Comparison of ENCODE assay signal across 10 mouse cellular contexts in the genomic region with DNA sequence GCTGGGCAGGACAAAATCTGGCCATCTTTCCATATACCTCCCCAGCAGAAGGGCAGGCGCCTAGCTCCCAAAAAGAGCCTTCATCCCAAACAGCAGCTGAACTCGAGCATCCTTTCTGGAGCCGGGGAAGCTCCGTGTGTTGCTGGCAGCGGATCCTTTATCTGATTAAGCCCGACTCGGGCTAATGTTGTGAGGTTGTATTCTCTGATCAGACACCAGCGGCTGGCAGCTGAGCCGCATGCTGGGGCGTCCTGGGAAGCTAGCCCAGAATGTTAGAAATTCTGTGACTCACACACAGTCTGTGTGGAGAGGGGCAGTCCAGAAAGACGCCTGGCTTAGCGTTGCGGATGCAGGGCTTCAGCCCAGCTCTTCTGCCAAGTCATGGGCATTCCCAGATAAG.
DNase-seq lines count a peak whose midpoint lies in the region; ATAC-seq and TF ChIP-seq lines count a peak whose summit lies in the region.
"Had no signal": no experiment of that assay in that cellular context is flagged by ENCODE, and none has a peak within 500 bp of the region (broad histone marks: within the 10 kb centered on the region; RNA-seq: fewer than 3 reads in every experiment).

No protein-coding gene starts in this region.

- TF ChIP-seq CTCF in gastrocnemius, adult 2 months (IDR thresholded peaks at IDR 0.05): no peak

- no peak overlapping the region for H3K27ac ChIP-seq in heart, embryonic 13.5 days (replicated peaks)
- H3K27ac ChIP-seq in heart, embryonic 10.5 days: no peak overlapping the region
- H3K27ac ChIP-seq in gastrocnemius, adult 2 months: no peak overlapping the region
- H3K27ac ChIP-seq: embryonic facial prominence, embryonic 12.5 days; lung, embryonic 15.5 days had no signal

- H3K27me3 ChIP-seq in heart, embryonic 13.5 days (replicated peaks): 0 out of 2 replicates have a peak, but pooled peaks cover 3% of the 10 kb centered on the region
- H3K27me3 ChIP-seq in heart, embryonic 10.5 days (ENCODE audit: insufficient read depth, poor library complexity, severe bottlenecking): 0 out of 2 replicates have a peak, but pooled peaks cover 8% of the 10 kb centered on the region
- H3K27me3 ChIP-seq: lung, embryonic 15.5 days had no signal

- no peak overlapping the region for H3K4me3 ChIP-seq in heart, embryonic 13.5 days
- H3K4me3 ChIP-seq in heart, embryonic 10.5 days: no peak overlapping the region
- no peak overlapping the region for H3K4me3 ChIP-seq in gastrocnemius, adult 2 months
- H3K4me3 ChIP-seq: embryonic facial prominence, embryonic 12.5 days; lung, embryonic 15.5 days had no signal

- WGBS in heart, embryonic 13.5 days: 37% methylated on average over 13 of the region's 13 CpGs
- 56% methylated on average over 13 of the region's 13 CpGs for WGBS in heart, embryonic 10.5 days

- no peak overlapping the region for H3K9ac ChIP-seq in heart, embryonic 13.5 days
- H3K9ac ChIP-seq: embryonic facial prominence, embryonic 12.5 days; lung, embryonic 15.5 days had no signal

- H3K36me3 ChIP-seq in heart, embryonic 13.5 days: no peaks in the 10 kb centered on the region
- no peaks in the 10 kb centered on the region for H3K36me3 ChIP-seq in heart, embryonic 10.5 days
- H3K36me3 ChIP-seq: embryonic facial prominence, embryonic 12.5 days; lung, embryonic 15.5 days had no signal

- ATAC-seq in heart, embryonic 13.5 days (ENCODE audit: extremely low read depth, insufficient number of reproducible peaks, low FRiP score, low TSS enrichment): no peak

- H3K4me2 ChIP-seq in heart, embryonic 13.5 days: peak overlapping the region; percentile 32; the same call in 1 of the 2 replicates
- H3K4me2 ChIP-seq: embryonic facial prominence, embryonic 12.5 days; lung, embryonic 15.5 days had no signal

- DNase-seq in heart, embryonic 10.5 days (ENCODE audit: low spot score): no peak
- peak; percentile 65 for DNase-seq in adrenal gland, postnatal 14 days
- DNase-seq in frontal cortex, postnatal 36 days (ENCODE audit: low spot score in 2 of 2): peak; percentile 84 to 89
- peak; percentile 77 to 81 for DNase-seq in left cerebral cortex, postnatal 14 days (ENCODE audit: low spot score in 2 of 2)
- no peak for DNase-seq in ovary, postnatal 10 days (ENCODE audit: low spot score)
- DNase-seq in spleen, adult 18-20 months: no peak
- DNase-seq in gastrocnemius, adult 2 months: no peak

- peaks cover 27% of the 10 kb centered on the region for H3K4me1 ChIP-seq in heart, embryonic 13.5 days
- peaks cover 8% of the 10 kb centered on the region; the same call in 1 of the 2 replicates for H3K4me1 ChIP-seq in heart, embryonic 10.5 days
- H3K4me1 ChIP-seq: embryonic facial prominence, embryonic 12.5 days; lung, embryonic 15.5 days had no signal

- no peaks in the 10 kb centered on the region for H3K9me3 ChIP-seq in heart, embryonic 13.5 days
- no peaks in the 10 kb centered on the region for H3K9me3 ChIP-seq in heart, embryonic 10.5 days
- H3K9me3 ChIP-seq: embryonic facial prominence, embryonic 12.5 days; lung, embryonic 15.5 days had no signal

- intact Hi-C loops in left cerebral cortex, postnatal 14 days (cut with DNase I): loop anchor here (10.0 kb wide), 1 partner anchor 110 kb away; no protein-coding TSS in a partner anchor
- intact Hi-C loops in gastrocnemius, adult 2 months (cut with DNase I): no loop called here

Comparison
In these comparisons a context has a peak if more than half of its experiments do, and no peak if none do; other contexts are left out.
1. DNase-seq: peak in adrenal gland, postnatal 14 days (single experiment), frontal cortex, postnatal 36 days (2 of 2) and left cerebral cortex, postnatal 14 days (2 of 2); none in heart, embryonic 10.5 days (single experiment), ovary, postnatal 10 days (single experiment), spleen, adult 18-20 months (0 of 2) and gastrocnemius, adult 2 months (single experiment).